Mouse (Mus musculus): ENCODE results near the gene Nfyb. TPM values are rescaled to one million over a fixed set of nuclear protein-coding genes. Genes with fewer than 3 reads are reported as not detected.

The Nfyb gene
- total and polyA plus RNA-seq, 3 experiments = 24.0 to 39.6 (median 26.6) TPM

DNA sequence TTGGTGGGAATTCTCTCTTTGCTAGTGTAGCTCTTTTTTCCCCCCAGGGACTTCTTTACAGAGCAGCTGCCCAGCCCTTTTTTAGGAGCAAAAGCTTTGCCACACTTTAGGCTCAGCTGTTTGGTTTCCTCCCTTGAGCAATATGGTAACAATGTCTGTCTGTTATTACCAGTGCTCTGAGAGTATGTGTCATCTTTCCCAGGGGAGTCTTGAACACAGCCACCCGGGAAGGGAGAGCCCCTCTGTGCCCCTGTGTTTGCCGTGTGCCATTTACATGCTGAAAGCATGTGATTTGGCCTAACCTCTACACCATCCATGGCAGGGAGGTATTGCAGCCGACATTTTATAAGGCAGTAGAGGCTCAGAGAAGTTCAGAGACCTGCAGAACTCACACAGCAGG lies 40.5 kb upstream of the Nfyb start (continued):
- TF ChIP-seq JUND (conservative IDR thresholded peaks at IDR 0.05; ENCODE audit: low read depth, low read length) (no peak), MAZ (IDR thresholded peaks at IDR 0.05; ENCODE audit: low read depth, low read length) (no peak), MAX (IDR thresholded peaks at IDR 0.05; ENCODE audit: low read length) (peak; percentile 62; the same call in 1 of the 2 replicates), IRF4 (IDR thresholded peaks at IDR 0.05; ENCODE audit: low read depth, low read length) (0 out of 2 replicates have a peak, but pooled peaks have one; percentile 23), CHD1 (IDR thresholded peaks at IDR 0.05; ENCODE audit: low read depth, low read length) (no peak), ELF1 (IDR thresholded peaks at IDR 0.05; ENCODE audit: low read depth, low read length) (no peak)

DNA sequence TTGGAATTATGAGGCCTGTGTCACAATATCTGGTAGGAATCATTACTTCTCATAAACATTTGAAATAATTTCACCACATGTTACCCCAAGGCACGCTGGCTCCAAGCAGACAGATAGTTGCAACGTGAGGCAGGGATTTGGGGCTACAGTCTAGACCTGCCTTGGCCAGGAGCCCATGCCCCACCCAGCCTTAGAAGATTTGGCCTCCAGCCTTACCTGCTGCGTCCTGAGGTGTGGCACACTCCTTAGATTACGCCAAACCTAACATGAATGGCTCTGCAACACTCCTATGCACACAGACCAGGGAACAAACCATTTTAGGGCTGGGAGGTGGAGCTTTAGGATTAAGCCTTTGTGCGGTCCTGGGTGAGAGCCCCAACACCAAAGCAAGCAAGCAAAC lies 36.1 kb upstream of the Nfyb start:
- TF ChIP-seq E2F4 (IDR thresholded peaks at IDR 0.05; ENCODE audit: insufficient replicate concordance, low read depth, low read length) = no peak
- TF ChIP-seq TCF12 (IDR thresholded peaks at IDR 0.05; ENCODE audit: low read depth, low read length) = no peak
- no peak for TF ChIP-seq RCOR1 (conservative IDR thresholded peaks at IDR 0.05; ENCODE audit: low read depth, low read length)
- no peak for TF ChIP-seq ZKSCAN1 (IDR thresholded peaks at IDR 0.05; ENCODE audit: borderline replicate concordance, low read depth, low read length)
- TF ChIP-seq MAZ (IDR thresholded peaks at IDR 0.05; ENCODE audit: low read depth, low read length) = no peak
- no peak for TF ChIP-seq USF1 (IDR thresholded peaks at IDR 0.05; ENCODE audit: low read depth, low read length)
- TF ChIP-seq ZC3H11A (IDR thresholded peaks at IDR 0.05; ENCODE audit: low read depth, low read length) = no peak
- TF ChIP-seq KAT2A (IDR thresholded peaks at IDR 0.05; ENCODE audit: insufficient replicate concordance, low read length) = no peak
- no peak for TF ChIP-seq CTCF (conservative IDR thresholded peaks at IDR 0.05 in 1 of 2, IDR thresholded peaks at IDR 0.05 in 1 of 2; ENCODE audit: low read depth in 2 of 2, low read length in 2 of 2)
- no peak for TF ChIP-seq BHLHE40 (IDR thresholded peaks at IDR 0.05; ENCODE audit: low read depth, low read length)
- no peak for TF ChIP-seq RAD21 (IDR thresholded peaks at IDR 0.05; ENCODE audit: low read depth, low read length)
- TF ChIP-seq ELF1 (IDR thresholded peaks at IDR 0.05; ENCODE audit: low read depth, low read length) = no peak
- TF ChIP-seq MXI1 (IDR thresholded peaks at IDR 0.05; ENCODE audit: low read depth, low read length) = no peak
- no peak for TF ChIP-seq ETS1 (conservative IDR thresholded peaks at IDR 0.05; ENCODE audit: low read depth, low read length)
- no peak for TF ChIP-seq IRF4 (IDR thresholded peaks at IDR 0.05; ENCODE audit: low read depth, low read length)
- no peak for TF ChIP-seq MAFK (IDR thresholded peaks at IDR 0.05; ENCODE audit: insufficient replicate concordance, low read length)
- TF ChIP-seq UBTF (IDR thresholded peaks at IDR 0.05; ENCODE audit: low read depth, low read length) = no peak
- no peak for TF ChIP-seq EP300 (IDR thresholded peaks at IDR 0.05; ENCODE audit: low read length)
- no peak for TF ChIP-seq POLR2AphosphoS2 (IDR thresholded peaks at IDR 0.05; ENCODE audit: low read depth, low read length)
- Histone ChIP-seq H3K4me2 (ENCODE audit: insufficient read depth, low read depth, poor library complexity, severe bottlenecking) (no peak overlapping the region), H3K27me3 (replicated peaks) (no peaks in the 10 kb centered on the region), H3K9ac (ENCODE audit: insufficient read depth, low read depth) (no peak overlapping the region), H3K79me2 (replicated peaks; ENCODE audit: control insufficient read depth, extremely low read depth, insufficient read depth, poor library complexity, severe bottlenecking) (no peaks in the 10 kb centered on the region), H3K36me3 (replicated peaks in 1 of 2; ENCODE audit: control insufficient read depth in 1 of 2, insufficient read depth in 1 of 2, low read length in 1 of 2) (no peaks in the 10 kb centered on the region), H3K27ac (ENCODE audit: insufficient read depth, low read depth) (no peak overlapping the region), H3K4me3 (replicated peaks in 1 of 3; ENCODE audit: low read depth in 2 of 3, low read length in 2 of 3, poor library complexity in 1 of 3) (no peak overlapping the region), H3K4me1 (ENCODE audit: control insufficient read depth in 1 of 2, insufficient read depth in 2 of 2) (peaks cover 33 to 62% of the 10 kb centered on the region in 2 experiments), H3K9me3 (replicated peaks; ENCODE audit: low read length) (peaks cover 6% of the 10 kb centered on the region)
- no peak for DNase-seq (ENCODE audit: extremely low read depth)
- in situ Hi-C loops (cut with MboI; ENCODE audit: low pct_ligation_motif_present, low pct_unique_long_range_greater_than_20kb, low sequenced_read_pairs) (no loop called here), dilution Hi-C loops (cut with MboI; ENCODE audit: extremely low pct_ligation_motif_present, extremely low pct_unique_long_range_greater_than_20kb, low sequenced_read_pairs) (no loop called here)

Data from CH12.LX (cell line).